Mouse (Mus musculus) lung, postnatal 4 days (tissue): ENCODE measurements at regions not wholly inside any gene's neighbourhood (a gene's known extent, or its start where the extent isn't known, plus 50 kb on each side); places are given as distances from the start of the nearest gene placed in this dataset.
A peak's percentile ranks its signal among the peaks of the same experiment; 100 is the strongest.
"Not testable (repeated sequence)": the region's sequence is repeated elsewhere in the genome, so short reads cannot be mapped to it uniquely, and the experiment has no call there.

Source experiments
- DNase-seq, 2 experiments: peaks; one replicate each; pipeline ENCODE4 v3.0.0; 2021

- DNase-seq = no peak
These were observed 488.1 kb upstream of the Klf6 start for GRCm38 (mm10) chr13:5373191-5373590.

- DNase-seq = no peak
These were observed 453.0 kb upstream of the Klf6 start for GRCm38 (mm10) chr13:5408226-5408804.

GRCm38 (mm10) chr13:5412052-5412451, 449.2 kb upstream of the Klf6 start:
- no peak for DNase-seq

- not testable (repeated sequence) for DNase-seq
These were observed 448.3 kb upstream of the Klf6 start for GRCm38 (mm10) chr13:5413009-5413408.

GRCm38 (mm10) chr13:5424110-5424509, 437.2 kb upstream of the Klf6 start:
- peak; percentile 26 to 36 for DNase-seq

GRCm38 (mm10) chr13:5425491-5426232, 435.6 kb upstream of the Klf6 start:
- DNase-seq = no peak

GRCm38 (mm10) chr13:5433652-5434051, 427.6 kb upstream of the Klf6 start:
- DNase-seq = no peak

- no peak for DNase-seq
These were observed 426.2 kb upstream of the Klf6 start for GRCm38 (mm10) chr13:5435131-5435530.

- DNase-seq = no peak
These were observed 425.1 kb upstream of the Klf6 start for GRCm38 (mm10) chr13:5436191-5436590.

- no peak for DNase-seq
These were observed 420.8 kb upstream of the Klf6 start for GRCm38 (mm10) chr13:5440454-5440853.

- no peak for DNase-seq
These were observed 416.4 kb upstream of the Klf6 start for GRCm38 (mm10) chr13:5444759-5445478.

GRCm38 (mm10) chr13:5448601-5449000, 412.7 kb upstream of the Klf6 start:
- no peak for DNase-seq

GRCm38 (mm10) chr13:5480779-5481178, 380.5 kb upstream of the Klf6 start:
- no peak for DNase-seq

GRCm38 (mm10) chr13:5492266-5492665, 369.0 kb upstream of the Klf6 start:
- DNase-seq = no peak

GRCm38 (mm10) chr13:5497535-5497934, 363.7 kb upstream of the Klf6 start:
- no peak for DNase-seq

GRCm38 (mm10) chr13:5511784-5512183, 349.5 kb upstream of the Klf6 start:
- DNase-seq = no peak

- no peak for DNase-seq
These were observed 345.7 kb upstream of the Klf6 start for GRCm38 (mm10) chr13:5515552-5515951.

GRCm38 (mm10) chr13:5516088-5516487, 345.2 kb upstream of the Klf6 start:
- no peak for DNase-seq

- no peak for DNase-seq
These were observed 342.1 kb upstream of the Klf6 start for GRCm38 (mm10) chr13:5519181-5519580.

GRCm38 (mm10) chr13:5519600-5519999, 341.7 kb upstream of the Klf6 start:
- no peak for DNase-seq

GRCm38 (mm10) chr13:5527400-5527799, 333.9 kb upstream of the Klf6 start:
- DNase-seq = no peak

GRCm38 (mm10) chr13:5540321-5540720, 321.0 kb upstream of the Klf6 start:
- no peak for DNase-seq

- no peak for DNase-seq
These were observed 315.8 kb upstream of the Klf6 start for GRCm38 (mm10) chr13:5545521-5545920.

GRCm38 (mm10) chr13:5546011-5546410, 315.3 kb upstream of the Klf6 start:
- DNase-seq = no peak
